ENCODE assay signal across 16 mouse cellular contexts in the genomic region with DNA sequence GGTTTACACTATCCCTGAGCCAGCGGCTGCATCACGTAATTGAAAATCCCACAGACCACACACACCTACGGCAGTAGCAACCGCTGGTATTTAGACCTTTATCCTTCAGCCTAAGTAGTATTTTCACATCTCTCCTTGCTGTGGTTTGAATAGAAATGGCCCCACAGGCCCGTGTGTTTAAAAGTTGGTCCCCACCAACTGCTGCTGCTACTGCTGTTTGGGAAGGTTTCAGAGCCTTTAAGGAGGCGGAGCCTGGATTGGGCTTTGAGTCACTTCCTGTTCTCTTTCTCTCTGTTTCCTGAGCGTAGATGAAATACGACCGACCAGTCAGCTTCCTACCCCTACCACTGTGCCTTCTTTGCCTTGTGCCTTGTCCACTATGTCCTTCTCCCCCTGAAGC.
DNase-seq lines count a peak whose midpoint lies in the region; ATAC-seq and TF ChIP-seq lines count a peak whose summit lies in the region.
"Had no signal": no experiment of that assay in that cellular context is flagged by ENCODE, and none has a peak within 500 bp of the region (broad histone marks: within the 10 kb centered on the region; RNA-seq: fewer than 3 reads in every experiment).

No protein-coding gene starts in this region.

- no peak for TF ChIP-seq CTCF in kidney, postnatal 0 days (IDR thresholded peaks at IDR 0.05; ENCODE audit: low read depth)

- no peaks in the 10 kb centered on the region for H3K36me3 ChIP-seq in forebrain, embryonic 11.5 days (ENCODE audit: control insufficient read depth, insufficient read depth, low read length)
- H3K36me3 ChIP-seq in forebrain, embryonic 13.5 days (ENCODE audit: poor library complexity, severe bottlenecking): no peaks in the 10 kb centered on the region
- no peaks in the 10 kb centered on the region for H3K36me3 ChIP-seq in kidney, postnatal 0 days (ENCODE audit: insufficient read depth, low read length)
- H3K36me3 ChIP-seq: embryonic facial prominence, embryonic 13.5 days; heart, embryonic 13.5 days; liver, embryonic 12.5 days had no signal

- no peaks in the 10 kb centered on the region for H3K4me1 ChIP-seq in forebrain, embryonic 11.5 days (replicated peaks; ENCODE audit: control insufficient read depth, insufficient read depth, low read length)
- H3K4me1 ChIP-seq in forebrain, embryonic 13.5 days: no peaks in the 10 kb centered on the region
- H3K4me1 ChIP-seq in kidney, postnatal 0 days (replicated peaks; ENCODE audit: insufficient read depth, low read length): peaks cover 34% of the 10 kb centered on the region; the same call in 1 of the 2 replicates

- no peak overlapping the region for H3K4me3 ChIP-seq in forebrain, embryonic 11.5 days (ENCODE audit: low read depth, low read length)
- H3K4me3 ChIP-seq in forebrain, embryonic 13.5 days: no peak overlapping the region
- H3K4me3 ChIP-seq in kidney, postnatal 0 days (replicated peaks; ENCODE audit: low read depth, low read length): no peak overlapping the region
- H3K4me3 ChIP-seq: embryonic facial prominence, embryonic 13.5 days; heart, embryonic 13.5 days; liver, embryonic 12.5 days; megakaryocyte, embryonic 14.5 days; myocyte had no signal

- H3K27ac ChIP-seq in forebrain, embryonic 11.5 days (ENCODE audit: low read depth, low read length): no peak overlapping the region
- H3K27ac ChIP-seq in forebrain, embryonic 13.5 days: no peak overlapping the region
- H3K27ac ChIP-seq in kidney, postnatal 0 days: 0 out of 2 replicates have a peak overlapping the region, but pooled peaks have one; percentile 67
- H3K27ac ChIP-seq: liver, embryonic 12.5 days had no signal

- no peaks in the 10 kb centered on the region for H3K27me3 ChIP-seq in forebrain, embryonic 11.5 days (ENCODE audit: control insufficient read depth, insufficient read depth, low read length)
- H3K27me3 ChIP-seq in forebrain, embryonic 13.5 days: no peaks in the 10 kb centered on the region
- no peaks in the 10 kb centered on the region for H3K27me3 ChIP-seq in kidney, postnatal 0 days (ENCODE audit: insufficient read depth, low read length)
- H3K27me3 ChIP-seq: embryonic facial prominence, embryonic 13.5 days; heart, embryonic 13.5 days; liver, embryonic 12.5 days had no signal

- no peaks in the 10 kb centered on the region for H3K9me3 ChIP-seq in forebrain, embryonic 11.5 days (ENCODE audit: control insufficient read depth, low read length)
- no peaks in the 10 kb centered on the region for H3K9me3 ChIP-seq in forebrain, embryonic 13.5 days (replicated peaks)
- H3K9me3 ChIP-seq in kidney, postnatal 0 days (replicated peaks; ENCODE audit: low read length): no peaks in the 10 kb centered on the region
- H3K9me3 ChIP-seq: embryonic facial prominence, embryonic 13.5 days; heart, embryonic 13.5 days; liver, embryonic 12.5 days; megakaryocyte, embryonic 14.5 days had no signal

- H3K9ac ChIP-seq in forebrain, embryonic 11.5 days (ENCODE audit: low read length): no peak overlapping the region
- H3K9ac ChIP-seq in forebrain, embryonic 13.5 days: no peak overlapping the region
- no peak overlapping the region for H3K9ac ChIP-seq in kidney, postnatal 0 days (ENCODE audit: low read depth, low read length)
- H3K9ac ChIP-seq: embryonic facial prominence, embryonic 13.5 days; heart, embryonic 13.5 days; liver, embryonic 12.5 days had no signal

- no peak overlapping the region for H3K4me2 ChIP-seq in forebrain, embryonic 11.5 days (ENCODE audit: low read depth, low read length, severe bottlenecking)
- no peak overlapping the region for H3K4me2 ChIP-seq in forebrain, embryonic 13.5 days
- no peak overlapping the region for H3K4me2 ChIP-seq in kidney, postnatal 0 days (ENCODE audit: low read length)
- H3K4me2 ChIP-seq: embryonic facial prominence, embryonic 13.5 days; heart, embryonic 13.5 days; liver, embryonic 12.5 days had no signal

- peak; percentile 33 for DNase-seq in forebrain, embryonic 11.5 days (ENCODE audit: low spot score)
- no peak for DNase-seq in kidney, postnatal 0 days (ENCODE audit: low spot score)
- DNase-seq in kidney, postnatal 36 days: no peak
- DNase-seq in CD4-positive, CD25-positive, alpha-beta regulatory T cell, adult 2 months (ENCODE audit: low read depth, low spot score): peak; percentile 71
- DNase-seq in layer of hippocampus, adult 9-10 months (ENCODE audit: low spot score): no peak
- DNase-seq in left cerebral cortex, adult 11 months (ENCODE audit: low spot score): no peak
- DNase-seq: cerebellum, adult 9-10 months; kidney, adult 18-20 months; right cerebral cortex, adult 18-20 months had no signal

- 92% methylated on average over 9 of the region's 9 CpGs for WGBS in forebrain, embryonic 11.5 days
- 93% methylated on average over 9 of the region's 9 CpGs for WGBS in forebrain, embryonic 13.5 days
- 89% methylated on average over 9 of the region's 9 CpGs for WGBS in kidney, postnatal 0 days

- no peak for ATAC-seq in forebrain, embryonic 11.5 days (replicated peaks; ENCODE audit: low FRiP score)
- no peak for ATAC-seq in forebrain, embryonic 13.5 days
- ATAC-seq in kidney, postnatal 0 days (replicated peaks; ENCODE audit: low FRiP score, low read depth): no peak
- peak; percentile 54 for ATAC-seq in megakaryocyte progenitor cell, adult 5-6 weeks (replicated peaks; ENCODE audit: poor library complexity)
- ATAC-seq: liver, embryonic 12.5 days had no signal

Comparison
In these comparisons a context has a peak if more than half of its experiments do, and no peak if none do; other contexts are left out.
1. DNase-seq: peak in forebrain, embryonic 11.5 days (single experiment) and CD4-positive, CD25-positive, alpha-beta regulatory T cell, adult 2 months (single experiment); none in kidney, postnatal 0 days (single experiment), kidney, postnatal 36 days (0 of 2), layer of hippocampus, adult 9-10 months (single experiment) and left cerebral cortex, adult 11 months (single experiment).